Mouse (Mus musculus): ENCODE data around the gene Pla2g6.

DNA sequence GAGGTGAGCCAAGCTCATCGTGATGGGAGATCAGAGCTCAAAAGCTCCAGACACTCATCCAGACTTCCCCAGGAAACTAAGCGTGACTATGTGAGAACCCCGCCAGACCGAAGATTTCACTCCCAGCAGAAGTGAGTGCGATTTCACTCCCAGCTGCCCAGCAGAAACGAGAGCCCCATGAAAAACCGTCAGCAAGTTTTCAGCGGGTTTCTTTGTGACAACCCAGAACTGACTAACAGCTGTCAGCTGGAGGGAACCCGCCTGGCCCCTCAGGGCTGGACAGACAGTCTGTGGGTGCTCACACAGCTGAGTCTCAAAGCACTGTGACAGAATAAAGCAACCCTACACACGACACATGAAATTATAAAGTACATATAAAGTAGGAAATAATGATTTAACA lies 50.5 kb downstream of the Pla2g6 start:
- no peak for TF ChIP-seq CTCF (IDR thresholded peaks at IDR 0.05; ENCODE audit: borderline replicate concordance, insufficient read depth, low read length)
- no peak for TF ChIP-seq POLR2A (IDR thresholded peaks at IDR 0.05; ENCODE audit: low read depth, low read length)

All from embryonic fibroblast, embryonic 13.5 days (primary cell).